Mouse (Mus musculus) CH12.LX (cell line): ENCODE results near the gene Galnt17. TPM values are rescaled to one million over a fixed set of nuclear protein-coding genes. Genes with fewer than 3 reads are reported as not detected.

Experiments used
- DNase-seq: peaks from one replicate; pipeline ENCODE4 v3.0.0-alpha.2; 2013; ENCODE audit errors: extremely low read depth
- H3K27ac ChIP-seq: 2 replicates; pipeline ENCODE4 v1.5.1; 2012; ENCODE audit warnings: low read depth, mild to moderate bottlenecking, control low read depth, moderate library complexity; ENCODE audit not compliant: insufficient read depth
- H3K27me3 ChIP-seq: replicated peaks from 2 replicates; pipeline ENCODE3; 2012; ENCODE audit warnings: inconsistent platforms
- H3K36me3 ChIP-seq, 2 experiments: replicated peaks in 1 of 2; 2 replicates each; pipeline versions ENCODE3 to v1.6.1; 2012; ENCODE audit warnings: inconsistent platforms in 1 of 2, low read length in 1 of 2, mild to moderate bottlenecking in 1 of 2, mixed read lengths in 1 of 2, moderate library complexity in 1 of 2; ENCODE audit not compliant: control insufficient read depth in 1 of 2, insufficient read depth in 1 of 2
- H3K4me1 ChIP-seq, 2 experiments: 2 replicates each; pipeline ENCODE4 v1.6.1; 2012; ENCODE audit warnings: inconsistent platforms in 1 of 2, moderate library complexity in 1 of 2; ENCODE audit not compliant: insufficient read depth in 2 of 2, control insufficient read depth in 1 of 2
- H3K4me2 ChIP-seq: 2 replicates; pipeline ENCODE4 v1.6.1; 2012; ENCODE audit warnings: low read depth, mild to moderate bottlenecking, control low read depth; ENCODE audit not compliant: poor library complexity, insufficient read depth, severe bottlenecking
- H3K4me3 ChIP-seq, 3 experiments: fragments of 150-350 bp in 1 of 3; sonication (generic) in 1 of 3; replicated peaks in 1 of 3; 2 replicates each; pipeline versions ENCODE3 to v1.5.1; 2011 to 2012; ENCODE audit warnings: low read depth in 2 of 3, low read length in 2 of 3, mild to moderate bottlenecking in 2 of 3, moderate library complexity in 2 of 3, control low read depth in 1 of 3, improper control_type of control experiment in 1 of 3, inconsistent platforms in 1 of 3, mixed read lengths in 1 of 3; ENCODE audit not compliant: poor library complexity in 1 of 3
- H3K79me2 ChIP-seq: replicated peaks from 2 replicates; pipeline ENCODE4 v1.6.1; 2012; ENCODE audit warnings: mild to moderate bottlenecking, moderate library complexity; ENCODE audit not compliant: control insufficient read depth, poor library complexity, insufficient read depth, severe bottlenecking; ENCODE audit errors: extremely low read depth
- H3K9ac ChIP-seq: 2 replicates; pipeline ENCODE4 v1.6.1; 2012; ENCODE audit warnings: low read depth, mild to moderate bottlenecking, control low read depth, moderate library complexity; ENCODE audit not compliant: insufficient read depth
- H3K9me3 ChIP-seq: replicated peaks from 2 replicates; pipeline ENCODE3; 2012; ENCODE audit warnings: low read length, inconsistent platforms, mixed read lengths
- CHD1 ChIP-seq: IDR thresholded peaks from 2 replicates; pipeline ENCODE4 v1.6.1; 2012; ENCODE audit warnings: low read depth, low read length, improper control_type of control experiment, inconsistent platforms
- CHD2 ChIP-seq: IDR thresholded peaks from 2 replicates; pipeline ENCODE4 v1.6.1; 2011; ENCODE audit warnings: low read length, improper control_type of control experiment
- CTCF ChIP-seq, 2 experiments: IDR thresholded peaks in 1 of 2; conservative IDR thresholded peaks in 1 of 2; 2 replicates each; pipeline ENCODE4 v1.5.1; 2011 to 2012; ENCODE audit warnings: low read depth in 2 of 2, low read length in 2 of 2, improper control_type of control experiment in 1 of 2, inconsistent platforms in 1 of 2, mild to moderate bottlenecking in 1 of 2, moderate library complexity in 1 of 2
- ELF1 ChIP-seq: IDR thresholded peaks from 2 replicates; pipeline ENCODE4 v1.6.1; 2014; ENCODE audit warnings: low read depth, mild to moderate bottlenecking, inconsistent platforms, low read length, improper control_type of control experiment
- EP300 ChIP-seq: IDR thresholded peaks from 2 replicates; pipeline ENCODE4 v1.6.1; 2011; ENCODE audit warnings: low read length, improper control_type of control experiment
- GABPA ChIP-seq: IDR thresholded peaks from 2 replicates; pipeline ENCODE4 v1.6.1; 2012; ENCODE audit warnings: low read depth, low read length, improper control_type of control experiment, inconsistent platforms; ENCODE audit not compliant: insufficient replicate concordance
- IRF4 ChIP-seq: IDR thresholded peaks from 2 replicates; pipeline ENCODE4 v1.6.1; 2014; ENCODE audit warnings: low read depth, mild to moderate bottlenecking, inconsistent platforms, low read length, improper control_type of control experiment
- JUND ChIP-seq: conservative IDR thresholded peaks from 2 replicates; pipeline ENCODE4 v1.6.1; 2011; ENCODE audit warnings: low read depth, low read length, improper control_type of control experiment
- MAFK ChIP-seq: IDR thresholded peaks from 2 replicates; pipeline ENCODE4 v1.6.1; 2011; ENCODE audit warnings: low read length, improper control_type of control experiment; ENCODE audit not compliant: insufficient replicate concordance
- MAZ ChIP-seq: IDR thresholded peaks from 2 replicates; pipeline ENCODE4 v1.6.1; 2012; ENCODE audit warnings: low read depth, mild to moderate bottlenecking, inconsistent platforms, low read length, improper control_type of control experiment, moderate library complexity
- POLR2A ChIP-seq: IDR thresholded peaks from 2 replicates; pipeline ENCODE4 v1.6.1; 2011; ENCODE audit warnings: low read depth, mild to moderate bottlenecking, improper control_type of control experiment, low read length
- SMC3 ChIP-seq: IDR thresholded peaks from 2 replicates; pipeline ENCODE4 v1.6.1; 2011; ENCODE audit warnings: low read depth, low read length, improper control_type of control experiment
- TBP ChIP-seq: conservative IDR thresholded peaks from 2 replicates; pipeline ENCODE4 v1.6.1; 2011; ENCODE audit warnings: low read depth, low read length, improper control_type of control experiment
- UBTF ChIP-seq: IDR thresholded peaks from 2 replicates; pipeline ENCODE4 v1.6.1; 2012; ENCODE audit warnings: low read depth, mild to moderate bottlenecking, inconsistent platforms, low read length, improper control_type of control experiment, moderate library complexity
- ZKSCAN1 ChIP-seq: IDR thresholded peaks from 2 replicates; pipeline ENCODE4 v1.6.1; 2012; ENCODE audit warnings: low read depth, inconsistent platforms, low read length, improper control_type of control experiment, borderline replicate concordance
- ZMIZ1 ChIP-seq: IDR thresholded peaks from 2 replicates; pipeline ENCODE4 v1.6.1; 2012; ENCODE audit warnings: low read depth, mild to moderate bottlenecking, inconsistent platforms, low read length, improper control_type of control experiment
- dilution Hi-C: fragments of 300-500 bp; cut with MboI; formaldehyde crosslinking; loops from 2 replicates; pipeline ENCODE4 v1.14.3; 2020; ENCODE audit warnings: low sequenced_read_pairs; ENCODE audit not compliant: extremely low pct_unique_long_range_greater_than_20kb, extremely low pct_ligation_motif_present
- in situ Hi-C: fragments of 300-500 bp; cut with MboI; formaldehyde crosslinking; loops from 3 replicates; pipeline ENCODE4 v1.14.3; 2019; ENCODE audit warnings: low sequenced_read_pairs, low pct_ligation_motif_present, low pct_unique_long_range_greater_than_20kb, mixed read lengths
- polyA plus RNA-seq: library from polyadenylated mRNA; unstranded; fragments of >175 nt; gene quantifications from 2 replicates; pipeline ENCODE4 v1.2.1, GENCODE M21; 2012; ENCODE audit warnings: low read depth; ENCODE audit not compliant: insufficient read length
- total RNA-seq, 2 experiments: library from RNA; depleted of rRNA; stranded (reverse); fragments of 300-350 nt in 1 of 2; fragments of >200 nt in 1 of 2; gene quantifications; 2 replicates each; pipeline ENCODE4 v1.2.3; 2012 to 2014

Galnt17 gene
- total and polyA plus RNA-seq, 3 experiments = 0.09 TPM; not detected in 2

DNA sequence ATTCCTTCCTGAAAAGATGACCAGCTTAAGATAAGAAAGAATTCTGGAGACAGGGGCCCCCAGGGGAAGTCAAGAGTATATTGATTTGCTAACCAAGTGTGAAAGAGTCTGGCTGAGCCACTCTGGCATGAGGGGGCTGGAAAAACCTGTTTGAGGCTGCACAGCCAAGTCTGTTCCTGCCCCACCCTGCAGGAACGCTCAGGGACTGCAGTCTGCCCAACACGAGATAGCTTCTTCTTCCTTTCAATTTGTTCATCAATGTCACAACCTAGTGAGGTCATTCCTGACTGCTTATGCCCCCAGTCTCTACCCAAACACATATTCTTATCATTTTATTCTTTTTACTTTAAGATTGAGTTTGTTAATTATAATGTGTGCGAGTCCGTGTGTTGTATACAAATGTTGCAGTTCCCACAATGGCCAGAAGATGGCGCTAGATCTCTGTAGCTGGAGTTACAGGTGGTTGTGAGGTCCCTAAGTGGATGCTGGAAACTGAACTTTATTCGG lies 357.4 kb downstream of the Galnt17 start:
- Histone ChIP-seq H3K9ac (no peak overlapping the region), H3K79me2 (no peaks in the 10 kb centered on the region), H3K4me3 (no peak overlapping the region), H3K4me1 (no peaks in the 10 kb centered on the region), H3K4me2 (no peak overlapping the region), H3K9me3 (peaks cover 20% of the 10 kb centered on the region), H3K27me3 (no peaks in the 10 kb centered on the region), H3K27ac (no peak overlapping the region), H3K36me3 (no peaks in the 10 kb centered on the region)
- dilution Hi-C loops = no loop called here
- DNase-seq = no peak
- in situ Hi-C loops = no loop called here
- TF ChIP-seq GABPA = no peak
- no peak for TF ChIP-seq UBTF
- peak; percentile 30 to 32; a peak in 3 of 4 replicates for TF ChIP-seq CTCF (conservative IDR thresholded peaks at IDR 0.05 in 1 of 2, IDR thresholded peaks at IDR 0.05 in 1 of 2; ENCODE audit: low read depth in 2 of 2, low read length in 2 of 2)

- no peaks in the 10 kb centered on the region for H3K4me1 ChIP-seq
- no peaks in the 10 kb centered on the region for H3K79me2 ChIP-seq
- no peak overlapping the region for H3K4me2 ChIP-seq
- TF ChIP-seq ZKSCAN1 (no peak), JUND (no peak), IRF4 (no peak), POLR2A (no peak), SMC3 (no peak), ZMIZ1 (no peak), CHD1 (no peak), ELF1 (no peak), CHD2 (no peak), EP300 (no peak), TBP (no peak), MAZ (no peak)
- TF ChIP-seq, all 38 proteins: peak for 0
- Histone ChIP-seq H3K9ac (no peak overlapping the region), H3K36me3 (peaks cover 0 to 1% of the 10 kb centered on the region in 2 experiments), H3K27ac (no peak overlapping the region), H3K4me3 (no peak overlapping the region), H3K27me3 (no peaks in the 10 kb centered on the region), H3K9me3 (peaks cover 22% of the 10 kb centered on the region)
- dilution Hi-C loops = no loop called here
- DNase-seq = no peak
- in situ Hi-C loops = no loop called here
Observed at GRCm38 (mm10) chr5:130950421-130950820, 357.9 kb downstream of the Galnt17 start.

- no peak overlapping the region for H3K4me2 ChIP-seq
- H3K27me3 ChIP-seq = no peaks in the 10 kb centered on the region
- no peak overlapping the region for H3K4me3 ChIP-seq
- peaks cover 27% of the 10 kb centered on the region for H3K9me3 ChIP-seq
- dilution Hi-C loops (no loop called here), in situ Hi-C loops (no loop called here)
- no peaks in the 10 kb centered on the region for H3K4me1 ChIP-seq
- peaks cover 0 to 3% of the 10 kb centered on the region in 2 experiments for H3K36me3 ChIP-seq
- no peak for TF ChIP-seq MAFK
- no peak for DNase-seq
- no peak overlapping the region for H3K27ac ChIP-seq
- H3K9ac ChIP-seq = no peak overlapping the region
- H3K79me2 ChIP-seq = no peaks in the 10 kb centered on the region
Observed at GRCm38 (mm10) chr5:130949710-130950109, 358.6 kb downstream of the Galnt17 start.
